Mouse (Mus musculus) MEL (cell line): ENCODE data around the gene Cabcoco1. TPM values are rescaled to one million over a fixed set of nuclear protein-coding genes. Genes with fewer than 3 reads are reported as not detected.

ENCODE experiments used
- DNase-seq: peaks from one replicate; pipeline ENCODE4 v3.0.0; 2011; ENCODE audit warnings: low read depth, low spot score
- H3K27ac ChIP-seq: 2 replicates; pipeline ENCODE4 v1.5.1; 2012; ENCODE audit warnings: low read depth, mild to moderate bottlenecking, control low read depth, low read length, moderate library complexity; ENCODE audit not compliant: control insufficient read depth
- H3K27me3 ChIP-seq, 2 experiments: fragments of 150-350 bp in 1 of 2; sonication (generic) in 1 of 2; 2 replicates each; pipeline ENCODE4 v1.6.1; 2012; ENCODE audit warnings: low read length in 2 of 2, mild to moderate bottlenecking in 2 of 2, improper control_type of control experiment in 1 of 2, moderate library complexity in 1 of 2; ENCODE audit not compliant: insufficient read depth in 2 of 2, control insufficient read depth in 1 of 2
- H3K36me3 ChIP-seq, 2 experiments: 2 replicates each; pipeline ENCODE4 v1.6.1; 2012 to 2014; ENCODE audit warnings: low read length in 2 of 2, improper control_type of control experiment in 1 of 2, inconsistent platforms in 1 of 2, mild to moderate bottlenecking in 1 of 2; ENCODE audit not compliant: insufficient read depth in 2 of 2, control insufficient read depth in 1 of 2
- H3K4me1 ChIP-seq, 2 experiments: fragments of 150-350 bp in 1 of 2; sonication (generic) in 1 of 2; 2 replicates each; pipeline ENCODE4 v1.6.1; 2012; ENCODE audit warnings: low read length in 2 of 2, improper control_type of control experiment in 1 of 2, mild to moderate bottlenecking in 1 of 2; ENCODE audit not compliant: insufficient read depth in 2 of 2, control insufficient read depth in 1 of 2
- H3K4me3 ChIP-seq, 2 experiments: fragments of 150-350 bp in 1 of 2; sonication (generic) in 1 of 2; 2 replicates each; pipeline ENCODE4 v1.5.1; 2012; ENCODE audit warnings: low read depth in 2 of 2, low read length in 2 of 2, mild to moderate bottlenecking in 2 of 2, moderate library complexity in 2 of 2, control low read depth in 1 of 2, improper control_type of control experiment in 1 of 2; ENCODE audit not compliant: control insufficient read depth in 1 of 2, insufficient read depth in 1 of 2
- H3K79me2 ChIP-seq: 2 replicates; pipeline ENCODE4 v1.6.1; 2012; ENCODE audit warnings: mild to moderate bottlenecking, low read length, moderate library complexity; ENCODE audit not compliant: control insufficient read depth, poor library complexity, insufficient read depth
- H3K9ac ChIP-seq: 2 replicates; pipeline ENCODE4 v1.6.1; 2012; ENCODE audit warnings: low read depth, mild to moderate bottlenecking, control low read depth, low read length, moderate library complexity; ENCODE audit not compliant: control insufficient read depth, poor library complexity, severe bottlenecking
- H3K9me3 ChIP-seq: fragments of 150-350 bp; sonication (generic); replicated peaks from 2 replicates; pipeline ENCODE4 v1.6.1; 2012; ENCODE audit warnings: mild to moderate bottlenecking, low read length, improper control_type of control experiment, moderate library complexity; ENCODE audit not compliant: insufficient read depth
- BHLHE40 ChIP-seq: IDR thresholded peaks from 2 replicates; pipeline ENCODE4 v1.6.1; 2012; ENCODE audit warnings: low read depth, mild to moderate bottlenecking, inconsistent platforms, low read length, improper control_type of control experiment, borderline replicate concordance
- E2F4 ChIP-seq: IDR thresholded peaks from 2 replicates; pipeline ENCODE4 v1.6.1; 2011; ENCODE audit warnings: low read depth, low read length, improper control_type of control experiment, borderline replicate concordance
- EP300 ChIP-seq, 2 experiments: IDR thresholded peaks; 2 replicates each; pipeline ENCODE4 v1.6.1; 2011; ENCODE audit warnings: improper control_type of control experiment in 2 of 2, low read length in 2 of 2, low read depth in 1 of 2, mild to moderate bottlenecking in 1 of 2
- GABPA ChIP-seq: IDR thresholded peaks from 2 replicates; pipeline ENCODE4 v1.6.1; 2012; ENCODE audit warnings: low read depth, mild to moderate bottlenecking, inconsistent platforms, low read length, improper control_type of control experiment, moderate library complexity
- GATA1 ChIP-seq: IDR thresholded peaks from 2 replicates; pipeline ENCODE4 v1.6.1; 2011; ENCODE audit warnings: low read depth, low read length, improper control_type of control experiment
- HCFC1 ChIP-seq: IDR thresholded peaks from 2 replicates; pipeline ENCODE4 v1.6.1; 2012; ENCODE audit warnings: low read depth, mild to moderate bottlenecking, inconsistent platforms, low read length, improper control_type of control experiment, moderate library complexity
- KAT2A ChIP-seq: conservative IDR thresholded peaks from 2 replicates; pipeline ENCODE4 v1.6.1; 2012; ENCODE audit warnings: low read depth, low read length, improper control_type of control experiment, inconsistent platforms
- MAX ChIP-seq: IDR thresholded peaks from 2 replicates; pipeline ENCODE4 v1.6.1; 2011; ENCODE audit warnings: low read length, improper control_type of control experiment
- MAZ ChIP-seq: IDR thresholded peaks from 2 replicates; pipeline ENCODE4 v1.6.1; 2012; ENCODE audit warnings: low read depth, mild to moderate bottlenecking, inconsistent platforms, low read length, improper control_type of control experiment
- MXI1 ChIP-seq: IDR thresholded peaks from 2 replicates; pipeline ENCODE4 v1.6.1; 2011; ENCODE audit warnings: mild to moderate bottlenecking, low read depth, low read length, improper control_type of control experiment
- NRF1 ChIP-seq: IDR thresholded peaks from 2 replicates; pipeline ENCODE4 v1.6.1; 2014; ENCODE audit warnings: low read depth, mild to moderate bottlenecking, inconsistent platforms, low read length, improper control_type of control experiment, moderate library complexity; ENCODE audit not compliant: poor library complexity, insufficient read depth, severe bottlenecking
- POLR2AphosphoS2 ChIP-seq: IDR thresholded peaks from 2 replicates; pipeline ENCODE4 v1.6.1; 2011; ENCODE audit warnings: low read length, improper control_type of control experiment
- RAD21 ChIP-seq: IDR thresholded peaks from 2 replicates; pipeline ENCODE4 v1.6.1; 2011; ENCODE audit warnings: mild to moderate bottlenecking, low read depth, low read length, improper control_type of control experiment
- SIN3A ChIP-seq: IDR thresholded peaks from 2 replicates; pipeline ENCODE4 v1.6.1; 2012; ENCODE audit warnings: low read length, improper control_type of control experiment, inconsistent platforms
- TCF12 ChIP-seq: IDR thresholded peaks from 2 replicates; pipeline ENCODE4 v1.6.1; 2014; ENCODE audit warnings: low read depth, mild to moderate bottlenecking, inconsistent platforms, low read length, improper control_type of control experiment, moderate library complexity
- polyA plus RNA-seq, 2 experiments: library from polyadenylated mRNA; stranded (reverse) in 1 of 2; unstranded in 1 of 2; fragments of >175 nt in 1 of 2; fragments of >200 nt in 1 of 2; gene quantifications; 2 replicates each; pipeline versions ENCODE4 v1.2.1 to v1.2.4; 2012; ENCODE audit warnings: low replicate concordance in 2 of 2, low read depth in 1 of 2; ENCODE audit not compliant: insufficient read length in 2 of 2, insufficient read depth in 1 of 2, missing spikeins in 1 of 2
- total RNA-seq: library from RNA; depleted of rRNA; stranded (reverse); fragments of 300-350 nt; gene quantifications from 2 replicates; pipeline ENCODE4 v1.2.3, GENCODE M21; 2012

The Cabcoco1 gene
- total and polyA plus RNA-seq, 3 experiments, result not detected

- Histone ChIP-seq H3K4me1 (no peaks in the 10 kb centered on the region), H3K9me3 (no peaks in the 10 kb centered on the region), H3K4me3 (no peak overlapping the region), H3K9ac (no peak overlapping the region), H3K79me2 (no peaks in the 10 kb centered on the region), H3K36me3 (no peaks in the 10 kb centered on the region), H3K27ac (no peak overlapping the region), H3K27me3 (no peaks in the 10 kb centered on the region)
- DNase-seq, result no peak
- no peak for TF ChIP-seq SIN3A
- no peak for TF ChIP-seq E2F4
- TF ChIP-seq BHLHE40, result no peak
- TF ChIP-seq POLR2AphosphoS2, result no peak
- TF ChIP-seq NRF1, result no peak
- TF ChIP-seq KAT2A, result no peak
- no peak for TF ChIP-seq EP300 (IDR thresholded peaks at IDR 0.05; ENCODE audit: low read depth in 1 of 2, low read length in 2 of 2)
Observed at GRCm38 (mm10) chr10:68446797-68447125, 94.9 kb downstream of the Cabcoco1 start.

- Histone ChIP-seq H3K4me1 (no peaks in the 10 kb centered on the region), H3K36me3 (no peaks in the 10 kb centered on the region), H3K79me2 (no peaks in the 10 kb centered on the region), H3K4me3 (no peak overlapping the region), H3K27ac (no peak overlapping the region), H3K27me3 (no peaks in the 10 kb centered on the region)
- DNase-seq, result no peak
- TF ChIP-seq MAX, result no peak
- no peak for TF ChIP-seq TCF12
- no peak for TF ChIP-seq HCFC1
- TF ChIP-seq, all 39 proteins: peak for 0
- Histone ChIP-seq H3K9ac (no peak overlapping the region), H3K9me3 (no peaks in the 10 kb centered on the region)
Observed at GRCm38 (mm10) chr10:68445876-68446796, 95.6 kb downstream of the Cabcoco1 start.

- H3K9me3 ChIP-seq, result no peaks in the 10 kb centered on the region
- H3K27ac ChIP-seq, result no peak overlapping the region
- DNase-seq, result no peak
- no peaks in the 10 kb centered on the region for H3K4me1 ChIP-seq
- no peaks in the 10 kb centered on the region for H3K27me3 ChIP-seq
- TF ChIP-seq GATA1, result no peak
- TF ChIP-seq RAD21, result no peak
- TF ChIP-seq MXI1, result no peak
- no peak for TF ChIP-seq MAZ
- no peak for TF ChIP-seq MAX
- TF ChIP-seq GABPA, result no peak
- H3K9ac ChIP-seq, result no peak overlapping the region
- H3K79me2 ChIP-seq, result no peaks in the 10 kb centered on the region
- H3K4me3 ChIP-seq, result no peak overlapping the region
- no peaks in the 10 kb centered on the region for H3K36me3 ChIP-seq
Observed at GRCm38 (mm10) chr10:68445244-68445811, 96.4 kb downstream of the Cabcoco1 start.
